Mouse (Mus musculus) CH12.LX (cell line): ENCODE measurements at regions not wholly inside any gene's neighbourhood (a gene's known extent, or its start where the extent isn't known, plus 50 kb on each side); places are given as distances from the start of the nearest gene placed in this dataset.

Source experiments
- BHLHE40 ChIP-seq: IDR thresholded peaks from 2 replicates; pipeline ENCODE4 v1.6.1; 2011; ENCODE audit warnings: mild to moderate bottlenecking, low read depth, low read length, improper control_type of control experiment
- POLR2A ChIP-seq: IDR thresholded peaks from 2 replicates; pipeline ENCODE4 v1.6.1; 2011; ENCODE audit warnings: low read depth, mild to moderate bottlenecking, improper control_type of control experiment, low read length

DNA sequence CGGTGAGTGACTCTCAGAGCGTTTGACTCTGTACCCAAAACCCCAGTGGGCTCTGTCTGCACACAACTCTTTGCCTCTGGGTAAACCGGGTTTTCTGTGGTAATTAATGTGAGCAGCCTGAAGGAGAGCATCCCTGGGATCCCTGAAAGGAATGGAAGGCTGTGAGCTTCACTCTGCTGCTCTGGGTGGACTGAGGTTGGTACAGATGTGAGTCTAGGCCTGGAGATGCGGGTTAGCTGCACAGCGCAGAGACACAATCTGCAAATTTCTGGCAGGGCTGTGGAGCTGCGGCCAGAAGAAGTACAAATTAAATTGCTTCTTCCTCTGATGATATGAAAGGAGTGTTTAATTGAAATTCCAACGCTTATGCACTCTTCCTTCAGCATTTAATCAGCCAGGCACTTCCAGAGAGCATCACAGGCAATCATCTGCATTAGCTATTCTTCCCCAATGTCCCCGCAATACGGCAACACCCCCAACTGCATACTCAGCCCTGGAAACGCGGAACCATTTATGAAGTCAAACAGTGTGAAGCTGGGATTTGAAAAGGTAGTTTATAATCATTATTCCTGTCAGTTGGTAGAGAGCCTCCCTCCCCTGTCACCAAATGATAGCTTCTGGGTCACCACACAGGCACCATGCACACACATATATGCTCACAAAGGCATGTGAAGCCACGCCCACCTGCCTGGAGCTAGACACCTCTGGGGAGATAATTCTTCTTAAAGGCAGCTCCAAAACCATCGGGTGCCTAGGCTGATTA, 185.5 kb upstream of the Afdn start:
- TF ChIP-seq BHLHE40 (no peak), POLR2A (no peak)
